Mouse (Mus musculus): Measurements from ENCODE around the gene Psmb9. TPM values are rescaled to one million over a fixed set of nuclear protein-coding genes. Genes with fewer than 3 reads are reported as not detected.

The Psmb9 gene
- total RNA-seq, 2 experiments from 2014 or later, result 15.2 to 31.6 TPM

GRCm38 (mm10) chr17:34207456-34207855 lies 19.9 kb upstream of the Psmb9 start:
- DNase-seq (ENCODE audit: low spot score in 2 of 2), result peak in 1 of 2 experiments; percentile 17

- DNase-seq (ENCODE audit: low spot score in 2 of 2), result no peak
Measured at GRCm38 (mm10) chr17:34206731-34207130, 19.2 kb upstream of the Psmb9 start.

- DNase-seq (ENCODE audit: low spot score in 2 of 2), result no peak
Measured at GRCm38 (mm10) chr17:34205746-34206176, 18.2 kb upstream of the Psmb9 start.

- DNase-seq (ENCODE audit: low spot score in 2 of 2), result peak in 1 of 2 experiments; percentile 46
Measured at GRCm38 (mm10) chr17:34205021-34205745, 17.6 kb upstream of the Psmb9 start.

GRCm38 (mm10) chr17:34204303-34205010 lies 16.9 kb upstream of the Psmb9 start:
- DNase-seq (ENCODE audit: low spot score in 2 of 2), result peak; percentile 92 to 95

- DNase-seq (ENCODE audit: low spot score in 2 of 2), result no peak
Measured at GRCm38 (mm10) chr17:34203444-34203843, 15.9 kb upstream of the Psmb9 start, which contains the start of gene Tap2. Gene Tap2 (plus strand): TSS chr17:34203527.

- no peak for DNase-seq (ENCODE audit: low spot score in 2 of 2)
Measured at GRCm38 (mm10) chr17:34202760-34203442, 15.3 kb upstream of the Psmb9 start.

GRCm38 (mm10) chr17:34201506-34202055 lies 14.0 kb upstream of the Psmb9 start:
- no peak for DNase-seq (ENCODE audit: low spot score in 2 of 2)

GRCm38 (mm10) chr17:34200772-34201505 lies 13.4 kb upstream of the Psmb9 start:
- no peak for DNase-seq (ENCODE audit: low spot score in 2 of 2)

- no peak for DNase-seq (ENCODE audit: low spot score in 2 of 2)
Measured at GRCm38 (mm10) chr17:34200047-34200446, 12.5 kb upstream of the Psmb9 start.

GRCm38 (mm10) chr17:34199050-34199619 lies 11.6 kb upstream of the Psmb9 start:
- no peak for DNase-seq (ENCODE audit: low spot score in 2 of 2)

- no peak for DNase-seq (ENCODE audit: low spot score in 2 of 2)
Measured at GRCm38 (mm10) chr17:34198521-34198912, 11.0 kb upstream of the Psmb9 start.

GRCm38 (mm10) chr17:34197904-34198520 lies 10.4 kb upstream of the Psmb9 start:
- DNase-seq (ENCODE audit: low spot score in 2 of 2), result peak; percentile 40 to 61

GRCm38 (mm10) chr17:34196941-34197894 lies 9.7 kb upstream of the Psmb9 start, which contains the start of gene Psmb8:
Gene Psmb8 (plus strand): TSS chr17:34197721.
- DNase-seq (ENCODE audit: low spot score in 2 of 2), result peak; percentile 87 to 91

- no peak for DNase-seq (ENCODE audit: low spot score in 2 of 2)
Measured at GRCm38 (mm10) chr17:34196491-34196890, 8.9 kb upstream of the Psmb9 start.

- DNase-seq (ENCODE audit: low spot score in 2 of 2), result no peak
Measured at GRCm38 (mm10) chr17:34194723-34195122, 7.2 kb upstream of the Psmb9 start.

GRCm38 (mm10) chr17:34193468-34193867 lies 5.9 kb upstream of the Psmb9 start:
- DNase-seq (ENCODE audit: low spot score in 2 of 2), result no peak

GRCm38 (mm10) chr17:34192852-34193251 lies 5.3 kb upstream of the Psmb9 start:
- DNase-seq (ENCODE audit: low spot score in 2 of 2), result no peak

GRCm38 (mm10) chr17:34188986-34189385 lies 1.4 kb upstream of the Psmb9 start:
- DNase-seq (ENCODE audit: low spot score in 2 of 2), result no peak
